Mouse (Mus musculus) stomach, postnatal 0 days (tissue): ENCODE measurements at regions not wholly inside any gene's neighbourhood (a gene's known extent, or its start where the extent isn't known, plus 50 kb on each side); places are given as distances from the start of the nearest gene placed in this dataset.

Experiments used
- ATAC-seq: fragments of 200-750 bp; cut with Nextera tagmentation; 2 replicates; pipeline ENCODE4 v1.8.0; 2017; ENCODE audit not compliant: low FRiP score, low TSS enrichment
- DNase-seq: peaks from one replicate; pipeline ENCODE4 v3.0.0-alpha.2; 2016; ENCODE audit warnings: low spot score
- H3K27ac ChIP-seq: fragments of 300-500 bp; sonication (generic); replicated peaks from 2 replicates; pipeline ENCODE4 v1.5.1; 2014; ENCODE audit warnings: mild to moderate bottlenecking, control low read depth
- H3K27me3 ChIP-seq: fragments of 300-500 bp; sonication (generic); 2 replicates; pipeline ENCODE4 v1.6.1; 2014; ENCODE audit warnings: low read length; ENCODE audit not compliant: control insufficient read depth, insufficient read depth
- H3K36me3 ChIP-seq: fragments of 300-500 bp; sonication (generic); 2 replicates; pipeline ENCODE4 v1.6.1; 2014; ENCODE audit warnings: low read length, mixed read lengths; ENCODE audit not compliant: control insufficient read depth, insufficient read depth
- H3K4me1 ChIP-seq: fragments of 300-500 bp; sonication (generic); replicated peaks from 2 replicates; pipeline ENCODE4 v1.6.1; 2014; ENCODE audit warnings: antibody characterized with exemption; ENCODE audit not compliant: control insufficient read depth, insufficient read depth
- H3K4me2 ChIP-seq: fragments of 300-500 bp; sonication (generic); replicated peaks from 2 replicates; pipeline ENCODE4 v1.6.1; 2014; ENCODE audit warnings: low read depth, mild to moderate bottlenecking, control low read depth, moderate library complexity
- H3K4me3 ChIP-seq: fragments of 300-500 bp; sonication (generic); 2 replicates; pipeline ENCODE4 v1.5.1; 2014; ENCODE audit warnings: low read depth, low read length, control low read depth
- H3K9ac ChIP-seq: fragments of 300-500 bp; sonication (generic); 2 replicates; pipeline ENCODE4 v1.6.1; 2014; ENCODE audit warnings: mild to moderate bottlenecking, low read length, control low read depth, mixed read lengths
- H3K9me3 ChIP-seq: fragments of 300-500 bp; sonication (generic); 2 replicates; pipeline ENCODE4 v1.6.1; 2016; ENCODE audit warnings: low read length; ENCODE audit not compliant: control insufficient read depth
- CTCF ChIP-seq: IDR thresholded peaks from 2 replicates; pipeline ENCODE4 v1.5.1; 2016; ENCODE audit warnings: antibody characterized with exemption, low read depth, mild to moderate bottlenecking, moderate library complexity
- EP300 ChIP-seq: optimal IDR thresholded peaks from 2 replicates; pipeline ENCODE3; 2016; ENCODE audit warnings: antibody characterized with exemption
- WGBS: fragments of 180-500 bp; shearing (Covaris S2); extraction: QIAGEN DNeasy Blood & Tissue Kit; methylation state at CpG from one replicate; pipeline ENCODE4 v1.1.7; 2014; 5-methylcytosine and 5-hydroxymethylcytosine counted together

- DNase-seq (no peak), ATAC-seq (no peak)
- TF ChIP-seq CTCF (no peak), EP300 (no peak)
- 62% methylated on average over 4 of the region's 4 CpGs for WGBS
- H3K27ac ChIP-seq = no peak overlapping the region
- no peak overlapping the region for H3K9ac ChIP-seq
- H3K4me2 ChIP-seq = no peak overlapping the region
- no peaks in the 10 kb centered on the region for H3K9me3 ChIP-seq
- no peaks in the 10 kb centered on the region for H3K4me1 ChIP-seq
- H3K36me3 ChIP-seq = no peaks in the 10 kb centered on the region
- H3K4me3 ChIP-seq = no peak overlapping the region
- H3K27me3 ChIP-seq = no peaks in the 10 kb centered on the region
Measured at GRCm38 (mm10) chr10:95056541-95056940, 111.9 kb upstream of the Plxnc1 start.

- no peaks in the 10 kb centered on the region for H3K36me3 ChIP-seq
- no peak overlapping the region for H3K27ac ChIP-seq
- H3K9me3 ChIP-seq = no peaks in the 10 kb centered on the region
- H3K4me3 ChIP-seq = no peak overlapping the region
- H3K9ac ChIP-seq = no peak overlapping the region
- H3K4me1 ChIP-seq = no peaks in the 10 kb centered on the region
- no peak for ATAC-seq
- 73% methylated on average over 3 of the region's 3 CpGs for WGBS
- DNase-seq = no peak
- H3K27me3 ChIP-seq = no peaks in the 10 kb centered on the region
- TF ChIP-seq EP300 (no peak), CTCF (no peak)
- H3K4me2 ChIP-seq = no peak overlapping the region
Measured at GRCm38 (mm10) chr10:95054869-95055268, 110.2 kb upstream of the Plxnc1 start.

DNA sequence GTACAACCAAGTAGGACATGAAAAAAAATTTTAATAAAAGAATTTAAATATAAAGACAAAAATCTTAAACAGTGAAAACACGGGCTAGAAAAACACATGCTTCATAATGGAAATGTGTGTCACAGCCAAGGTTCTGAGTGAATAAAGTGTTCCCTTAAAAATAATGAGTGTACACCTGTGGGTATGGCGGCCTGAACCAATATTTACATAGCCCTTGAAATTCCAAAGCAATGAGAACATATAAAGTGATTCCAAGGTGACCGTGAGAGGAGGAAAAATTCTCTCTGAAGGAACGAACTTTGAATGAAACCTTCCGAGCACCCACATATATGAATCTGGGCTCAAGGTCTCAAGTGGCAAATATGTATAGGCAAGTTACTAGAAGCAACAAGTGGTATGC is 104.2 kb upstream of the Plxnc1 start:
- no peaks in the 10 kb centered on the region for H3K4me1 ChIP-seq
- TF ChIP-seq CTCF (no peak), EP300 (no peak)
- no peaks in the 10 kb centered on the region for H3K27me3 ChIP-seq
- H3K9me3 ChIP-seq = no peaks in the 10 kb centered on the region
- H3K9ac ChIP-seq = no peak overlapping the region
- no peak overlapping the region for H3K4me3 ChIP-seq
- 0 out of 2 replicates have a peak, but pooled peaks have one; percentile 38 for ATAC-seq
- WGBS = 51% methylated on average over 5 of the region's 5 CpGs
- no peak overlapping the region for H3K4me2 ChIP-seq
- DNase-seq = no peak
- no peak overlapping the region for H3K27ac ChIP-seq
- H3K36me3 ChIP-seq = no peaks in the 10 kb centered on the region

DNA sequence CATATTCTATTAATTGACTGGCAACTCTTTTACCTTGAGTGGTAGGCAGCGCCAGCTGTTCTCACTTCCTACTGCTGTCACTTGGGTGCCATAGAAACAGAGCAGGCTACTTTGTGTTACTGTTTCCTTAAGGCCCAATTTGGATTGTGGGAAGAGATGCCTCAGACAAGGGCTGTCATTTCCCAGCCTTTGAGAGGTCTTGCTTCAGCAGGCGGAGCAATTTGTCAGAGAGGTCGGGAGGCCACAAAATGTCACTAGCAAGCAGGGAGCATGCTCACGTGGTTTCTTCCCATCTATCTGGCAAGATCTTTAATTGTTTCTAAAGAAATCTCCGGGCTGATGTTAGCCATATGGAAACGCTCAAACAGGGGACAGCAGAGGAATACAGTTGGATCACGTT is 99.3 kb upstream of the Plxnc1 start:
- no peak for ATAC-seq
- Histone ChIP-seq H3K4me2 (no peak overlapping the region), H3K4me3 (no peak overlapping the region), H3K9ac (no peak overlapping the region), H3K27me3 (no peaks in the 10 kb centered on the region), H3K4me1 (no peaks in the 10 kb centered on the region), H3K36me3 (no peaks in the 10 kb centered on the region), H3K9me3 (no peaks in the 10 kb centered on the region), H3K27ac (no peak overlapping the region)
- 27% methylated on average over 7 of the region's 7 CpGs for WGBS
- TF ChIP-seq CTCF = no peak
- TF ChIP-seq EP300 = no peak
- DNase-seq = no peak

GRCm38 (mm10) chr10:95040258-95040895 is 95.7 kb upstream of the Plxnc1 start:
- Histone ChIP-seq H3K27ac (no peak overlapping the region), H3K4me2 (no peak overlapping the region), H3K36me3 (no peaks in the 10 kb centered on the region), H3K9ac (no peak overlapping the region), H3K4me1 (no peaks in the 10 kb centered on the region), H3K27me3 (no peaks in the 10 kb centered on the region), H3K9me3 (no peaks in the 10 kb centered on the region), H3K4me3 (no peak overlapping the region)
- no peak for TF ChIP-seq EP300
- no peak for TF ChIP-seq CTCF
- DNase-seq (no peak), ATAC-seq (no peak)
- 64% methylated on average over 6 of the region's 6 CpGs for WGBS

GRCm38 (mm10) chr10:95036043-95036697 is 91.5 kb upstream of the Plxnc1 start:
- no peak overlapping the region for H3K4me2 ChIP-seq
- no peaks in the 10 kb centered on the region for H3K9me3 ChIP-seq

More at GRCm38 (mm10) chr10:95036043-95036697, 91.5 kb upstream of the Plxnc1 start:
- Histone ChIP-seq H3K4me3 (no peak overlapping the region), H3K27ac (no peak overlapping the region), H3K36me3 (no peaks in the 10 kb centered on the region), H3K9ac (no peak overlapping the region), H3K27me3 (no peaks in the 10 kb centered on the region), H3K4me1 (no peaks in the 10 kb centered on the region)
- ATAC-seq (no peak), DNase-seq (no peak)
- 64% methylated on average over 4 of the region's 4 CpGs for WGBS
- TF ChIP-seq EP300 (no peak), CTCF (no peak)
